Mouse (Mus musculus) retina, postnatal 1 day (tissue): ENCODE data around the gene Tnfaip3.
A peak's percentile ranks its signal among the peaks of the same experiment; 100 is the strongest.

ENCODE experiments used
- DNase-seq: peaks from one replicate; pipeline ENCODE4 v3.0.0-alpha.2; 2012

The Tnfaip3 gene

GRCm38 (mm10) chr10:19015257-19015862 lies at the start of gene Tnfaip3:
Tnfaip3 (minus strand) TSS chr10:19015657.
- DNase-seq, result peak; percentile 94

- DNase-seq, result no peak
Measured at GRCm38 (mm10) chr10:19064651-19065601, 49.5 kb upstream of the Tnfaip3 start.

DNA sequence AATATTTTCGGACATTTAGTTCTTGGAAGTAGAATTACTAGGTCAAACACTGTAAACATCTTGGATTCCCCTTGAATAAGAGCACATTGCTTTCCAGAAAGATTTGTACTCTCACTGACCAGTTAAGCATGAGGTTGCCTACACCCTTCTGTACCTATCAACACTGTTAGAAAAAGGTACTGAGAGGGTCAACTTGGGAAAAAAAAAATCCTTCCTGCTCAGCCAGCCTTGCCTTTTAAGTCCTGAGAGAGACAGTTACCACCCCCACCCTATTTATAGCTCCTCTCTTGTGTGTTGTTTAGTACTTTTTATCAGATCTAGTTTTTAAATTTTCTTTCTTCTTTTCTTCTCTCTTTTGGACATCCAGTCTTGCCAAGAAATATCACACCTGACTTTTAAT lies 48.2 kb upstream of the Tnfaip3 start:
- no peak for DNase-seq

GRCm38 (mm10) chr10:19063208-19063607 lies 47.8 kb upstream of the Tnfaip3 start:
- DNase-seq, result no peak

DNA sequence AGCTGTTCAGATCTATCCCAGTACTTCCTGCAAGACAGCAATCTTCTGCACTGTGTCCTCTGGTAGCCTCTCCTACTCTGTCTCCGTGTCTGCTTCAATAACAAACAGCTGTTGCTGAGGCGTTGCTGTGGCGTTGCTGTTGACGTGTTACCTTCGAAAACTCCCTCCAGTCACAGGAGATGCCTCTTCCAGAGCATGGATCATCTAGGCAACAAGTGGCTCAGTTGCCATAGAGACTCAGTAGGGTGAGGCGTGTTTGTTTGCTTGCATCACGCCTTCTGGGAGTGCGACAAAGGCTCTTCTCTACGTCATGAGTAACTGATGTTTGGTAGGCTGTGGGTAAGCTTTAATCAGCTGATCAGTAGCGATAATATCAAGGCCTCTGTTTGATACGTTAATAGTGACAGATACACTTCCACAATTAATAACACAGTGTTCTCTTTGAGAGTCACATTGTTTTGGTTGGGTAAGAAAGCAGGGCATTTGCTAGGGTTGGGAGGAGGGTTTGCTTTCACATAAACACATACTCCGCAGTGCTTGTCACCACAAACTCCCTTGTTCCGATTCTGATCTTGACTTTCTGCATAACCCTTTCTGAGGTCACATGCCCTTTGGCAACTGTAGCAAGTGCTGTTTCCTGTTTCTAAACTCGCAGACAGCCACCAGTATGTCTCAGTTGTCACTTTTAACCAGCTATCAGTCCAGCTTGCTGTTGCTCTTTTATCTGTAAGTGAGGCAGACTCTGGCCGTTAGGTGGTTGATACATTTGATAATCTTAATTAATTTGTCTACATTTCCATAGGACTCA lies 46.8 kb upstream of the Tnfaip3 start:
- peak; percentile 16 for DNase-seq

DNA sequence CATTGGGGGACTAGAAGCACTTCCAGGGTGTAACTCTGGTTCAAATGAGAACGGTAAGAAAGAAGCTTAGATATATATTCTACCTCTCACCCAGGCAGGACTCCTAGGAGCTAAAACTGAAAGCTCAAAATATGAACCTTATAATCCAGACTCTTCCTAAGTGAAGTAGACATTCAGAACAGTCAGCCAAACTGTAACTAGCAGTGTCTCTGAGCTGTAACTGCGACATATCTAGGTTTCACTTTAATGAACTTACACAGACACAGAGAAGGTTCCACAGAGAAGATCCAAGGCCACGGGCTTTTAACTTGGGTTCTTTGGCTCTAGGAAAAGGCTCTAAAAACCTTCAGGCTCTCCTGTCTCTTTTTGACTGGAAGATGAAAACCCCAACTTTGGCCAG lies 45.7 kb upstream of the Tnfaip3 start:
- no peak for DNase-seq

- no peak for DNase-seq
Measured at GRCm38 (mm10) chr10:19053524-19053923, 38.1 kb upstream of the Tnfaip3 start.

DNA sequence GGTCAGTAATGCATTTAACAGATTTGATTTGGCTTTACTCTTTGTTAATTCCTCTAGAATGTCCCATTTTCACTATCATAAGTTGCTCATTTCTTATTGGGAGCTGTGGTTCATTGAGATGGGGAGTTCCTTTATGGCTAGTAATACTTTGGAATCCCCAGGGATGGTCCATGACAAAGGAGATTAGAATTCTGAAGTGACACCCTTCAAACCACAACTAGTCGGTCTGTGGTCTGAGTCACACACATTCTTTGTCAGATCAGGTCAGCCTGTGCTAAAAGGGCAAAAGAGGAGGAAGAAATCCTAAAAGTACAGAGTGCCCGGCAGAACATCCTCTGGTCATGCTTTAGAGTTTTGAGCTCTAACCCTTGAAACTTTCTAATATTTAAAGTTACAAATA lies 30.5 kb upstream of the Tnfaip3 start:
- no peak for DNase-seq

DNA sequence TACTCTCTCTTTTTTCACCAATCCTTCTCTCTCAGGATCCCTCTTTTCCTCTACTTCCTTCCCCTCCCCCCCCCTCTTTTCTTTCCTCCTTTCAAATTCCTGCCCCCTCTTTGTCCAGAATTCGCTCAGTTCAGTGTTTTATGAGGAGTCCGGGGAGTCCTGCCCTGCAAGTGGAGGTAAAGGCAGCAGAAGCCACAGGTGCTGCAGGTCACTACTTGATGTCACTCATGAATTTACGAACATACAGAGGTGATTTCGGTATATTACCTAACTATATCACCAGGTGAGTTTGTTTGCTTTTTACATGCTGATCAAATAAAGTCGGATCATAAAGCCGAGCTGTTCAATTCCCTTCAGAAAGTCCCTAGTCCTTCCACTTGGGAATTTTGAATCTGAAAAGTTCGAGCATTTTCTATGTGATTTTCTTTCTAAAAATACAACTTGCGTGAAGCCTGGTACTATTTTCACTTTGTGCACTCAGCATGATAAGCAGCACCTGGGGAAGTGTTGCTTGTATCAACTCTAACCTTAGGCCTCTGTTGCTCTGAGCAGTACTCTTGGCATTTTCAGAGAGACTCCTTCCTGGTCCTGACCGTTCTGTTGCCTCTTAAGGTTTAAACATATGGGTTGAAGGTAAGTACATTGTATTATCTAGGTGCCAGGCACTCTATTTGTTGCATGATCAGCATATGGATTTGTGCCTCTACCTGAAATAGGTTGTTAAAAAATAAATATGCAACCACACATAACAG lies 29.5 kb upstream of the Tnfaip3 start:
- no peak for DNase-seq

GRCm38 (mm10) chr10:19043529-19044262 lies 28.2 kb upstream of the Tnfaip3 start:
- DNase-seq, result peak; percentile 26

- no peak for DNase-seq
Measured at GRCm38 (mm10) chr10:19040147-19040546, 24.7 kb upstream of the Tnfaip3 start.

GRCm38 (mm10) chr10:19034764-19035163 lies 19.3 kb upstream of the Tnfaip3 start:
- no peak for DNase-seq

DNA sequence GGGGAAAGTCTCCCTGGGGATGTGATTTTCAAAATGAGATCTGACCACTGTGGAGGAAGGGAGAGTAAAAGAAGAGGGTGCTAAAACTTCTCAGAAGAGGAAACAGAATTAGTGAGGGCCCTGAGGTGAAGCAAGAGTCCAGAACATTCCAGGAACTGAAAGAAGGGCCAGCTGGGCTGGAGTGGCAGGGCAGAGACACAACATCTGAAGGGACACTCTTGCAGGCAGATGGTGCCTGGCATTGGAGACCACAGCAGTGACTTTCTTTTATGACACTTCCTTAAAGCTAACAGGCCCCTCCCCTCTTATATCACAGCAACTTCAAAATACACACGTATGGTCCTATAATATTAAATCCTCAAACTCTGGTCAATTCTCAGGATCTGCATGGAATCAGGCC lies 18.2 kb upstream of the Tnfaip3 start:
- no peak for DNase-seq

- DNase-seq, result no peak
Measured at GRCm38 (mm10) chr10:19031875-19032274, 16.4 kb upstream of the Tnfaip3 start.

DNA sequence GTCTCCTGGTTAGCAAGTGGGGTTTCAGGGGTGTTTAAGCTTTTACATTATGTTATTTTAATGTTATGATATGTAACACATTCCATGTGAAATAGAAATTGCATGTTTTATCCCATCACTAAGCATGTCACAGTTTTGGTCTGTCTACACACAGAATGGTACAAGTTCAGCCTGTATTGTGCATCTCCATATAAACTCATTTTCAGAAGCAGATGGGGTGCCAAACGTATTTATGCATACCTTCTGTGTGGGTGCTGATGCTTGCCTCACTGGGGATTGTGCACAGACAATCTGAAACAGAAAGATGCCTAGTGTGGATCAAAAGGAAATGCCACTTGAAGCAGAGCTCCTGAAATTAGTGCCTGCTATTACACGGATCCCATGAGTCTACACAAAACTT lies 15.2 kb upstream of the Tnfaip3 start:
- DNase-seq, result no peak

DNA sequence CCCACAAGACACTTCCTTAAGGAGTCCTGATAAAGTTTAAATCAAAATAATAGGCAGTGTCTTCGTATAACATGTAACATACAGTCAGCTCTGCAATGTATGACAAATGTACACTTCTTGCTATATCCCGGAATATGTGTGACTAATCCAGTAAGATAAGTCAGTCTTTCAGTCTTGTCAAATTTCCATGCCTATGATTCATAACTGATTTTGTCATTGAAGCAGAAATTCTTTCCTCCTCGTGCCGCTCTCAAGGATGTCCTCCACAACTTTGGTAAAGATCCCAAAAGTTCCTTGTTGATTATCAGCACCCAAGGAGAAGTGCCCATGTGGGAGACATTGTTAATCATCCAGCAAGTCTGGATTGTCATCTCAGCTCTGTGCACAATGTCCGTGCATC lies 11.3 kb upstream of the Tnfaip3 start:
- DNase-seq, result no peak

- DNase-seq, result no peak
Measured at GRCm38 (mm10) chr10:19024353-19024752, 8.9 kb upstream of the Tnfaip3 start.

DNA sequence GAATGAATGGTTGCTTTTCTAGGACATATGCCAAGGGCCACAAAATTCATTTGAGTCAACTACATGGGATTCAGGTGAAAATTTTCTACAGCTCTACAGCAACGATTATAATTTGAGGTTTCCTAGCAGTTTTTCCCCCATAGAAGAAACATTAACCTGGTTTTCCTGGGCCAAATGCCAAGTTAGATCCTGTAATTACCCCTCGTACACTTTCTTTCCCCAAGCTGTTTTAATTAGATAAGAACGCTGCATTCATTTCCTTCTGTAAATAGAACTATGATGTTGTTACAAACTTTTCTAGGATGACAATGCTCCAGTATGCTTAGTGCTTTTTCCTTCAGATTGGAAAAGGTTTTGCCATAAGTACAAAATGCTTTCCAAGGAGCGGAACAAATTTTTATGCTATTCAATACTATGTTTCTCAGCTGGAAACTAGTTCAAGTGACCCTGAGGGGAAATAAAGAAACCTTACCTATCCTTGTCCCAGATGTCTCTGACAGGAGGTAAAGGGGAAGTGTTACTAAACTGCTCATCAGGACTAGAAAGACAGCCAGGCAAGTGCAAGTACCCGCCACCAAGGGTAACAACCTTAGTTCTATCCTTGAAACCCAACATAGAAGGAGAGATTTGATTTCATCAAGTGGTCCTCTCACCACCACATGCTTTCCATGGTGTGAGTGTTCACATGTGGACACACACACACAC lies 8.3 kb upstream of the Tnfaip3 start:
- DNase-seq, result no peak

- no peak for DNase-seq
Measured at GRCm38 (mm10) chr10:19022272-19022671, 6.8 kb upstream of the Tnfaip3 start.

DNA sequence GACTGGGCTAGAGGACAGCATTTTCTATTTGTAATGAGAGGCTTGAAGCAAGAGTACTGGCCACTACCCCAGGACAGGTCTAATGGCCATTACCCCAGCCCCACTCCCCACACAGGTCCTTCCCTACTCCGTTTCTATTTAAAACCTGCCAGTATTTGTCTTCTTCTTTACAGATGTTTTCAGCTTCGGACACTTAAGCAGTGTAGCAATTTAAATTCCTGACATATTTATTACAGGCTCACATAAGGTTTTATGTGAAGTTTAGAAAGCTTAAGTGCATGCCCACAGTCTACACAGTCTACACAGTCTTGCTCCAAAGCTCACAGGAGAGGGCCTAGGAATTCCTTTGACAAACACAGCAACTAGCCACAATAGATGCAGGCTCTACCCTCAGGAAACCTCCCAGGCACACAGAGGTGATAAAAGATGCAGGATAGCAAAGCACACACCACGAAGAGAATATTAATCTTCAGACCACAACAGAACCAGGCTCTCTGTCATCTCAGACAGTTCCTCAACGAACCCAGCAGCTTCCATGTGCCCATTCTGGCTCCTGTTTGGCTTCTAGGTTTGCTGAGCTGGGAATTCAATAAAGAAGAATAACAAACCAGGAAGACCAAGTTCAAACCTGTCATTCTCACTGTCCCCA lies 1.5 kb upstream of the Tnfaip3 start:
- DNase-seq, result no peak
